Mouse (Mus musculus) liver, embryonic 14.5 days (tissue): Measurements from ENCODE around the gene Tmprss15. TPM values are rescaled to one million over a fixed set of nuclear protein-coding genes. Genes with fewer than 3 reads are reported as not detected.

Source experiments
- ATAC-seq: fragments of 200-750 bp; cut with Nextera tagmentation; 2 replicates; pipeline ENCODE4 v1.8.0; 2017; ENCODE audit warnings: moderate number of reproducible peaks, mild to moderate bottlenecking, moderate library complexity; ENCODE audit not compliant: insufficient read depth
- DNase-seq, 3 experiments: peaks; one replicate each; pipeline ENCODE4 v3.0.0-alpha.2; 2012 to 2013; ENCODE audit warnings: low read depth in 3 of 3, low spot score in 3 of 3
- H3K27ac ChIP-seq: fragments of 300-500 bp; sonication (generic); 2 replicates; pipeline ENCODE4 v1.5.1; 2014; ENCODE audit warnings: moderate library complexity, mild to moderate bottlenecking, control low read depth, inconsistent platforms
- H3K27me3 ChIP-seq: fragments of 300-500 bp; sonication (generic); 2 replicates; pipeline ENCODE4 v1.6.1; 2014; ENCODE audit warnings: mild to moderate bottlenecking, low read length, moderate library complexity; ENCODE audit not compliant: control insufficient read depth, insufficient read depth
- H3K36me3 ChIP-seq: fragments of 300-500 bp; sonication (generic); replicated peaks from 2 replicates; pipeline ENCODE4 v1.6.1; 2014; ENCODE audit warnings: low read depth; ENCODE audit not compliant: control insufficient read depth, insufficient read depth
- H3K4me1 ChIP-seq, 2 experiments: fragments of 200-500 bp in 1 of 2; fragments of 300-500 bp in 1 of 2; sonication (generic) in 1 of 2; replicated peaks; 2 replicates each; pipeline ENCODE4 v1.6.1; 2012 to 2014; ENCODE audit warnings: antibody characterized with exemption in 1 of 2, inconsistent platforms in 1 of 2, low read length in 1 of 2; ENCODE audit not compliant: control insufficient read depth in 2 of 2, insufficient read depth in 2 of 2
- H3K4me2 ChIP-seq: fragments of 300-500 bp; sonication (generic); 2 replicates; pipeline ENCODE4 v1.6.1; 2014; ENCODE audit warnings: low read depth, mild to moderate bottlenecking, control low read depth, moderate library complexity
- H3K4me3 ChIP-seq, 2 experiments: fragments of 200-500 bp in 1 of 2; fragments of 300-500 bp in 1 of 2; sonication (generic) in 1 of 2; 2 replicates each; pipeline ENCODE4 v1.5.1; 2012 to 2014; ENCODE audit warnings: low read depth in 2 of 2, low read length in 2 of 2, mild to moderate bottlenecking in 2 of 2, control low read depth in 1 of 2, inconsistent platforms in 1 of 2, moderate library complexity in 1 of 2; ENCODE audit not compliant: insufficient read depth in 1 of 2
- H3K9ac ChIP-seq: fragments of 300-500 bp; sonication (generic); replicated peaks from 2 replicates; pipeline ENCODE4 v1.6.1; 2014; ENCODE audit warnings: mild to moderate bottlenecking, control low read depth, moderate library complexity
- H3K9me3 ChIP-seq: fragments of 300-500 bp; sonication (generic); 2 replicates; pipeline ENCODE4 v1.6.1; 2016; ENCODE audit warnings: low read length, mixed read lengths; ENCODE audit not compliant: control insufficient read depth
- CTCF ChIP-seq: IDR thresholded peaks from 2 replicates; pipeline ENCODE4 v1.5.1; 2016; ENCODE audit warnings: antibody characterized with exemption, low read depth, control low read depth
- EP300 ChIP-seq: IDR thresholded peaks from 2 replicates; pipeline ENCODE4 v1.6.1; 2016; ENCODE audit warnings: antibody characterized with exemption, low read depth
- WGBS: fragments of 180-500 bp; shearing (Covaris S2); extraction: QIAGEN DNeasy Blood & Tissue Kit; methylation state at CpG from one replicate; pipeline ENCODE4 v1.1.7; 2014; ENCODE audit not compliant: insufficient replicate concordance; 5-methylcytosine and 5-hydroxymethylcytosine counted together
- polyA plus RNA-seq, 2 experiments: library from polyadenylated mRNA; depleted of rRNA in 1 of 2; stranded (reverse) in 1 of 2; unstranded in 1 of 2; fragments of >200 nt; fragmentation: Nextera tagmentation in 1 of 2; extraction: Ambion mirVana in 1 of 2; gene quantifications; 2 replicates each; pipeline versions ENCODE4 v1.2.1 to v1.2.3; 2012 to 2014

Gene Tmprss15
- not detected in 2 replicates for polyA plus RNA-seq (2012; rRNA removed)
- polyA plus RNA-seq (2014; fragmentation: Nextera tagmentation; extraction: Ambion mirVana): not detected in 2 replicates

GRCm38 (mm10) chr16:79090997-79091396, at the start of gene Tmprss15:
Gene Tmprss15, minus strand, starts transcription at chr16:79091097.
- Histone ChIP-seq H3K27me3 (no peaks in the 10 kb centered on the region), H3K4me3 (no peak within 1 kb of the TSS), H3K9me3 (no peaks in the 10 kb centered on the region), H3K36me3 (no peaks in the 10 kb centered on the region), H3K9ac (no peak within 1 kb of the TSS), H3K4me2 (no peak within 1 kb of the TSS), H3K4me1 (no peaks in the 10 kb centered on the region), H3K27ac (no peak within 1 kb of the TSS)
- ATAC-seq: no peak
- DNase-seq: no peak
- TF ChIP-seq CTCF: no peak
- TF ChIP-seq EP300: no peak
- WGBS: 50% methylated on average over 4 of the region's 4 CpGs

DNA sequence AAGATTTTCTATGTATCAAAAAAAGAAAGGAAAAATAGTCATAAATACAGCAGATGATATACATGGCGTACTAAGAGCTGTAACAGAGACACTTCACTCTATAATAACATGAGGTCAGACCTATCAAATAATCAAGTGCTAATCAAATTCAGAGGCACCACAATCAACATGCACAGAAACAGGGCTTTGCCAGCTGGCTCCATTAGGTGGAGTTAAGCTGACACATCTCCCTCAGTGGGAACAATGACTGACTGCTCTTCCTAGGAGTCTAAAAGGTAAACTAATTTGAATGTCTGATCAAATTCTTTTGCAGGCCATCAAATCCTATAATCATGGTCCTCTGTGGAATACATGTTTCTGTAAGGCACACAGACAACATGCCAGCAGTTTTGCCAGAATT, 24.0 kb upstream of the Tmprss15 start:
- no peaks in the 10 kb centered on the region for H3K27me3 ChIP-seq
- H3K4me2 ChIP-seq: no peak overlapping the region
- no peaks in the 10 kb centered on the region for H3K4me1 ChIP-seq
- no peak for DNase-seq
- no peak overlapping the region for H3K9ac ChIP-seq
- H3K36me3 ChIP-seq: no peaks in the 10 kb centered on the region
- WGBS: 70% methylated on average over 1 of the region's 1 CpGs
- ATAC-seq: no peak
- H3K9me3 ChIP-seq: no peaks in the 10 kb centered on the region
- TF ChIP-seq EP300 (no peak), CTCF (no peak)
- no peak overlapping the region for H3K4me3 ChIP-seq
- no peak overlapping the region for H3K27ac ChIP-seq

- no peak for DNase-seq
- WGBS: 16% methylated on average over 1 of the region's 1 CpGs
- ATAC-seq: no peak
- TF ChIP-seq EP300 (no peak), CTCF (no peak)
- Histone ChIP-seq H3K36me3 (no peaks in the 10 kb centered on the region), H3K9ac (no peak overlapping the region), H3K27me3 (no peaks in the 10 kb centered on the region), H3K4me1 (no peaks in the 10 kb centered on the region), H3K9me3 (no peaks in the 10 kb centered on the region), H3K4me2 (no peak overlapping the region), H3K27ac (no peak overlapping the region), H3K4me3 (no peak overlapping the region)
Observed at GRCm38 (mm10) chr16:79109516-79109915, 18.6 kb upstream of the Tmprss15 start.

DNA sequence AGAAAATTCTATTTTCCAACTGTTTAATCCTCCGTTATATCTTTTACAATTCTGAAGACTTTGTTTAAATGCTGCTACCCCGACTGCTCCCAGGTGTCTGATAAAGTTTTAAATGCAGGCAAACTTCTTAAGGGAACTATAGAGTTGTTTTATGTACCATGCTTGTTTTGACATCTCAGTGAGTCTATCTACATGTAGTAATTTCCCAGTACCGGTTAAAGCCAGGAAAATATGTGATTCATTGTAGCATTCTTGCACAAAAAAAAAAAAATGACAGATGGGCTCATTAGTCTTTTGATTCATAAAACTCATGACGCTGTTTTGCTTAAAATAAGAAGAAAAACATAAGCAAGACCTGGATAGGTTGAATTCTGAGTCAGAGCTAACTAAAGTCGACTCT, 18.1 kb upstream of the Tmprss15 start:
- no peak for ATAC-seq
- H3K9ac ChIP-seq: no peak overlapping the region
- no peak overlapping the region for H3K4me2 ChIP-seq
- no peak overlapping the region for H3K4me3 ChIP-seq
- TF ChIP-seq EP300 (no peak), CTCF (no peak)
- no peaks in the 10 kb centered on the region for H3K9me3 ChIP-seq
- no peak overlapping the region for H3K27ac ChIP-seq
- no peaks in the 10 kb centered on the region for H3K36me3 ChIP-seq
- 65% methylated on average over 5 of the region's 5 CpGs for WGBS
- H3K27me3 ChIP-seq: no peaks in the 10 kb centered on the region
- DNase-seq: no peak
- no peaks in the 10 kb centered on the region for H3K4me1 ChIP-seq

DNA sequence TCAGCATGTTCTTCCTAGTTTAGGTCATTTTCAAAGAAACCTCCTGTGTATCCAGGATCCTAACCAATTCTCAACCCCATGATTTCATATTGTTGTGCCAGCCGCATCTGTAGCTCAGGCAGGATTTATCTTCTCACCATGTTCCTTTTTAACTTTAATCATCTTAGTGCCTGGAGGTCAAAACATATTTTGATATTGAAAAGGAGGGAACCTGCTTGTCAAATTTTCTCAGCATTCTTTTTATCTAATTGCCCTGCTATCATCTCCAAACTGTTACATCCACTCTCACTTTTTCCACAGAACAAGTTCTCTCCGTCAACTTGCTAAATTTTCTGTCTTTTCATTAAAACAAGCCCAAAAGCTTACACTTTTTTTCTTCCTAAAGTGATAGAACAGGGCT, 9.4 kb upstream of the Tmprss15 start:
- no peaks in the 10 kb centered on the region for H3K27me3 ChIP-seq
- H3K36me3 ChIP-seq: no peaks in the 10 kb centered on the region
- TF ChIP-seq EP300: no peak
- TF ChIP-seq CTCF: no peak
- ATAC-seq: no peak
- no peak overlapping the region for H3K4me2 ChIP-seq
- no peak overlapping the region for H3K27ac ChIP-seq
- no peak overlapping the region for H3K9ac ChIP-seq
- WGBS: 65% methylated on average over 2 of the region's 2 CpGs
- DNase-seq: no peak
- no peaks in the 10 kb centered on the region for H3K9me3 ChIP-seq
- H3K4me1 ChIP-seq: no peaks in the 10 kb centered on the region
- no peak overlapping the region for H3K4me3 ChIP-seq

DNA sequence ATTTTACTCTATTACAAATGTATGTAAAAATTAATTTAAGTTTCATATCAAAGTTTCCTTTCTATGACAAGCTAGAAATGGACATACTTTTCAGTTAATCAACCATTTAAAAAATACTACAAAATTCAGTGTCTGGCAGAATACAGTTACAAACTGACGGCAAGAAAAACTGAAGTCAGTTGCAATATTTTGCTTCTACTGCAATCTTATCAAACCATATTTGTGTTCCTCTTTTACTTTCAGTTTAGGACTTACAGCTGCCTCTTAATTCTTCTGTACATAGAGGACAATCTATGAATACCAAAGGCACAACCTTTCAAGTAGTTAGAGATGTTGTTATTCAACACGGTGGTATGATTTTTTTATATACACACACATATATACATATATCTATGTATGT, 7.4 kb upstream of the Tmprss15 start:
- Histone ChIP-seq H3K9ac (no peak overlapping the region), H3K9me3 (no peaks in the 10 kb centered on the region), H3K36me3 (no peaks in the 10 kb centered on the region), H3K27ac (no peak overlapping the region), H3K4me2 (no peak overlapping the region), H3K4me3 (no peak overlapping the region), H3K4me1 (no peaks in the 10 kb centered on the region), H3K27me3 (no peaks in the 10 kb centered on the region)
- no peak for DNase-seq
- ATAC-seq: no peak
- no peak for TF ChIP-seq CTCF
- no peak for TF ChIP-seq EP300
- 67% methylated on average over 2 of the region's 2 CpGs for WGBS
